Mouse (Mus musculus) bone marrow, adult 2 months (tissue): ENCODE measurements around the gene Mtg2.

ENCODE experiments used
- CTCF ChIP-seq: fragments of 200-500 bp; IDR thresholded peaks from 2 replicates; pipeline ENCODE4 v1.5.1; 2011; ENCODE audit warnings: low read length, control low read depth; ENCODE audit not compliant: control insufficient read depth, insufficient read depth
- POLR2A ChIP-seq: fragments of 200-500 bp; IDR thresholded peaks from 2 replicates; pipeline ENCODE4 v1.6.1; 2011; ENCODE audit warnings: low read depth, mild to moderate bottlenecking, control low read depth, low read length, borderline replicate concordance; ENCODE audit not compliant: control insufficient read depth

DNA sequence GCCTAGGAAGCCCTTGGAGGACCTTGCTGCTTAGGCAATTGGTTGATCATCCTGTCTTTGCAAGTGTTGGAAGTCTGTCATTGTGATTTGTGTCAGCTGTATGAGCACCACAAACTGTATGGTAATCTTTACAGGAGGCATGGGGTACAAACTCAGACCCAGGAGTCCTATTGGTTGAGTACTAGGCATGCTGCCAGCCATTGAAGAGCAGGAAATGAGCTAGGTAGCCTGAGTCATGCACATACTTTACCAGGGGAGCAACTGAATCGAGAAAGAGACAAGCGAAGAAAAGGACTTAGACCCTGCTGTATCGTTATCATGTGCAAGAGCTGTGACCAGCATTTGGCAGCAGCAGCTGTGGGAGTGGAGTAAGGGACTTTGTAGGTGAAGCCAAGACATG, 37.5 kb upstream of the Mtg2 start:
- TF ChIP-seq POLR2A, result no peak
- no peak for TF ChIP-seq CTCF
